Mouse (Mus musculus): ENCODE data around the gene Tent5b. TPM values are rescaled to one million over a fixed set of nuclear protein-coding genes. Genes with fewer than 3 reads are reported as not detected.

Gene Tent5b
- 1 to 10 TPM; 3.5 to 5.1 TPM for total RNA-seq (2021)
- long read RNA-seq, experiment 1, transcript Tent5b-201 (2 exons, 2,287 nt), result major isoform, 6 of 6 reads
- long read RNA-seq, experiment 1, partial matches to known transcripts, result 0 of 6 reads
- long read RNA-seq, experiment 1, other reads (novel, unspliced or antisense), result 0 of 6 reads
- long read RNA-seq, experiment 2, partial matches to known transcripts, result 0 of 1 reads
- long read RNA-seq, experiment 2, other reads (novel, unspliced or antisense), result 0 of 1 reads

GRCm38 (mm10) chr4:133479458-133480184 lies at the start of gene Tent5b:
Gene Tent5b (plus strand): TSS chr4:133480132.
- peak; percentile 97 to 98 for DNase-seq
- intact Hi-C loops (cut with DNase I), result loop anchor here (1.0 kb wide), 1 partner anchor 16 kb away; no protein-coding TSS in a partner anchor

- intact Hi-C loops (cut with DNase I), result no loop called here
- no peak for DNase-seq
Measured at GRCm38 (mm10) chr4:133431508-133431907, 48.4 kb upstream of the Tent5b start.

- DNase-seq, result no peak
- intact Hi-C loops (cut with DNase I), result no loop called here
Measured at GRCm38 (mm10) chr4:133432560-133433171, 47.3 kb upstream of the Tent5b start.

GRCm38 (mm10) chr4:133435921-133436320 lies 44.0 kb upstream of the Tent5b start:
- intact Hi-C loops (cut with DNase I), result no loop called here
- DNase-seq, result no peak

GRCm38 (mm10) chr4:133439460-133440376 lies 40.2 kb upstream of the Tent5b start:
- peak in 1 of 2 experiments; percentile 40 for DNase-seq
- intact Hi-C loops (cut with DNase I), result no loop called here

GRCm38 (mm10) chr4:133440377-133440795 lies 39.5 kb upstream of the Tent5b start:
- intact Hi-C loops (cut with DNase I), result no loop called here
- no peak for DNase-seq

GRCm38 (mm10) chr4:133442194-133442593 lies 37.7 kb upstream of the Tent5b start:
- no peak for DNase-seq
- intact Hi-C loops (cut with DNase I), result no loop called here

GRCm38 (mm10) chr4:133443085-133443484 lies 36.8 kb upstream of the Tent5b start:
- DNase-seq, result peak in 1 of 2 experiments; percentile 48
- intact Hi-C loops (cut with DNase I), result no loop called here

- no peak for DNase-seq
- intact Hi-C loops (cut with DNase I), result no loop called here
Measured at GRCm38 (mm10) chr4:133445727-133446126, 34.2 kb upstream of the Tent5b start.

- no peak for DNase-seq
- intact Hi-C loops (cut with DNase I), result no loop called here
Measured at GRCm38 (mm10) chr4:133447366-133447765, 32.6 kb upstream of the Tent5b start.

- no peak for DNase-seq
- intact Hi-C loops (cut with DNase I), result no loop called here
Measured at GRCm38 (mm10) chr4:133447967-133448366, 32.0 kb upstream of the Tent5b start.

GRCm38 (mm10) chr4:133448708-133449388 lies 31.1 kb upstream of the Tent5b start:
- no peak for DNase-seq
- intact Hi-C loops (cut with DNase I), result no loop called here

- DNase-seq, result peak; percentile 67 to 75
- intact Hi-C loops (cut with DNase I), result loop anchor here (2.0 kb wide), 2 partner anchors 45 to 139 kb away; no protein-coding TSS in a partner anchor
Measured at GRCm38 (mm10) chr4:133449726-133450125, 30.2 kb upstream of the Tent5b start.

- intact Hi-C loops (cut with DNase I), result loop anchor here (1.0 to 2.0 kb wide), 3 partner anchors 27 to 141 kb away; no protein-coding TSS in a partner anchor
- peak; percentile 85 to 93 for DNase-seq
Measured at GRCm38 (mm10) chr4:133451536-133451935, 28.4 kb upstream of the Tent5b start.

- intact Hi-C loops (cut with DNase I), result no loop called here
- no peak for DNase-seq
Measured at GRCm38 (mm10) chr4:133452433-133452832, 27.5 kb upstream of the Tent5b start.

GRCm38 (mm10) chr4:133458044-133458443 lies 21.9 kb upstream of the Tent5b start:
- intact Hi-C loops (cut with DNase I), result no loop called here
- no peak for DNase-seq

GRCm38 (mm10) chr4:133460006-133460405 lies 19.9 kb upstream of the Tent5b start:
- DNase-seq, result no peak
- intact Hi-C loops (cut with DNase I), result no loop called here

- intact Hi-C loops (cut with DNase I), result no loop called here
- no peak for DNase-seq
Measured at GRCm38 (mm10) chr4:133460796-133461325, 19.1 kb upstream of the Tent5b start.

- intact Hi-C loops (cut with DNase I), result no loop called here
- no peak for DNase-seq
Measured at GRCm38 (mm10) chr4:133461362-133461761, 18.6 kb upstream of the Tent5b start.

Measured in heart, postnatal 14 days (tissue).